Mouse (Mus musculus): Measurements from ENCODE around the gene Cdca5. TPM values are rescaled to one million over a fixed set of nuclear protein-coding genes. Genes with fewer than 3 reads are reported as not detected.

Gene Cdca5
- polyA plus RNA-seq, 1 experiment: 0.20 TPM

DNA sequence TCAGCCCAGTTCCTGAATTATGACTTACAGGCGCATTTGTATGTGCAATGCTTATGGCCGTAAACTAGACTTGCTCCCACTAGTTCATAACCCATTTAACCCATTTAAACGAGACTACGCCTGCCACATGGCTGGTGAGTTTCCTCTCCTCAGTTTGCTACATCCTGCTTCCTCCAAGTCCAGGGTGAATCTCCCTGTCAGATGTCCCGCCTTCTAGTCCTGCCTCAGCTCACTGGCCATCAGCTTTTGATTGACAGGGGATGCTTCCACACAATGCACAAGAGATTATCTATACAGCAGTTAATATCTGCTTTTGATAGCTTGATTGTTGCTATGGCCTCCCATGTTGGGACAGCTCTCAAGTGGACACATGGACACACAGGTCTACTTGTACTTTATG, 30.5 kb upstream of the Cdca5 start:
- Histone ChIP-seq H3K4me3 (replicated peaks; ENCODE audit: insufficient read depth, low read depth, low read length) (no peak overlapping the region), H3K27ac (ENCODE audit: insufficient read depth, low read length) (no peak overlapping the region), H3K27me3 (ENCODE audit: control insufficient read depth, insufficient read depth, low read length) (no peaks in the 10 kb centered on the region), H3K4me1 (ENCODE audit: control insufficient read depth, insufficient read depth, low read length) (peaks cover 4% of the 10 kb centered on the region)
- 78% methylated on average over 5 of the region's 5 CpGs for WGBS
- no peak for DNase-seq
- no peak for TF ChIP-seq POLR2A (IDR thresholded peaks at IDR 0.05; ENCODE audit: borderline replicate concordance, insufficient read depth, low read length)

DNA sequence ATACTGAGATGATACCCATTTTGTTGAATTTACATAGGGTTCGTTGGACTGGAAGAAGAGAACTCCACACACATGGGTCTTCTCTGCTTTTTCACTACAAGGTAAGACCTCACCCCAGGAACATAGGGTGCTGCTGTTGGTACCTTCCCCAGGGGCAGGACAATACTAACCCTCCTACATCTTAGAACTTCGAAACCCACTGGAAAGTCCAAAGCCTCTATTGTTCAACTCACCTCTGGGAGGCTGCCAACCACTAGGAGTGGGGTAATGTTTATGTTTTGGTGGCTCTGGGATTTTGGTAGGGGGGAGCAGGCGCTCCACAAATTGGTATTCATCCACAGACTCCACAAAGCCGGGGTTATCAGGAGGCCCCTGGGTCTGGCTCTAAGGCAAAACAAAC, 28.1 kb upstream of the Cdca5 start:
- TF ChIP-seq POLR2A (IDR thresholded peaks at IDR 0.05; ENCODE audit: borderline replicate concordance, insufficient read depth, low read length): no peak
- no peak for TF ChIP-seq CTCF (IDR thresholded peaks at IDR 0.05; ENCODE audit: borderline replicate concordance, insufficient read depth, low read depth, low read length)
- DNase-seq: peak; percentile 14 to 15
- no peaks in the 10 kb centered on the region for H3K27me3 ChIP-seq (ENCODE audit: control insufficient read depth, insufficient read depth, low read length)
- 34% methylated on average over 4 of the region's 4 CpGs for WGBS
- H3K4me3 ChIP-seq (replicated peaks; ENCODE audit: insufficient read depth, low read depth, low read length): no peak overlapping the region
- H3K27ac ChIP-seq (ENCODE audit: insufficient read depth, low read length): no peak overlapping the region
- peaks cover 7% of the 10 kb centered on the region; the same call in 1 of the 2 replicates for H3K4me1 ChIP-seq (ENCODE audit: control insufficient read depth, insufficient read depth, low read length)

DNA sequence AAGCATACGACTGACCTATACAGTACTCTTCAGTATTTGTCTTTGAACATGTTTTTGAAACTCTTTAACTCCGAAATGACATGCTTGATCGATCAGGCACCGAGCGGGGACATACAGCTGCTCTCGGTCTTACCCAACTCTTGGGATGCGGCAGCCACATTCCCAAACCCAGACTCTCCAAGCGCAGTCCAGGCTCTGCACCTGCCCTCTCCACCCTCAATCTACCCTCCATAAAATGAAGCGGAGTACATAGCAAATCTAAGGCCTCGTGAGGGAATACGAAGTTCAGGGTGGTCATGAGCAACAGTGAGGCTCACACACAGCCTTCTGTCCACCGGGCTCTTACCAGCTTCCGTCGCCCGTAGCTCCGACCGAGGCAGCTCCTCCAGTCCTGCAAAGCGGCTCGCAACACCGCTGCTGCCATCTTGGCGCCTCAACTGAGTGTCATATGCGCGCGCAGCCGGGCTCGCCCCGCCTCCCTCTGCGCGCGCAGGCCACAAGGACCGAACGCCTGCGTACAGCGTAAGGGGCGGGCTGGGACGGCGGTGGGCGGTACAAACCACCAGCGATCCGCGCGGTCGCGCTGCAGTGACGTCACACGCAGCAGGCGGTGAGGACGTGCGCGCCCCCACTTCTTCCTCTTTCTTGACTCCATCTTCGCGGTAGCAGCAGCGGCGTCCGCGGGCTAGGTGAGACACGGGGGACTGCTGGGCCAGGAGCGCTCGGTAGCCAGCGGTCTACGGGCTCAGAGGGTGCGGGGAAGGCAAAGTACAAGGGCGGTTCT, 27.3 kb upstream of the Cdca5 start, which contains the start of the genes Mrpl49 and Fau:
Gene Mrpl49, minus strand, starts transcription at position 473 of the 784 bp plus-strand sequence.
Gene Fau, plus strand, starts transcription at position 532 of the 784 bp plus-strand sequence.
- peak within 1 kb of the TSS; percentile 63 for H3K27ac ChIP-seq (ENCODE audit: insufficient read depth, low read length)
- peak; percentile 99 for TF ChIP-seq POLR2A (IDR thresholded peaks at IDR 0.05; ENCODE audit: borderline replicate concordance, insufficient read depth, low read length)
- no peak for TF ChIP-seq CTCF (IDR thresholded peaks at IDR 0.05; ENCODE audit: borderline replicate concordance, insufficient read depth, low read depth, low read length)
- under 1% methylated on average over 62 of the region's 63 CpGs for WGBS

DNA sequence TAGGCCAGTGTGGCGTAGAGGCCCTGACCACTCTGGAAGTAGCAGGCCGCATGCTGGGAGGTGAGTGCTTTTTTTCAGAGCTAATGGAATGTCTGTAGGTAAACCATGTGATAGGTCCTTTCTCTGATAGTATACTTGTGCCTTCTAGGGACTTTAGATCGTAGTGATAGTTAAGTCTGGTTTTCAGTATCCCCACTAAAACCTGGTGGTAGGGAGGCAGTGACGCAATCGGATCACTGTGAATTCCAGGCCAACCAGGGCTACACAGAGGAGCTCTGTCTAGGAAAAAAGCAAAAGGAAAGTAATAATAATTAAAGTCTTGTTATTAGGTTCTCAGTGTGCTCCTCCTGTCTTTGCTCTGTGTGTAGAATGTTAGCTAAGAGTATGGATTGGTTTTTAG, 26.3 kb upstream of the Cdca5 start:
- Histone ChIP-seq H3K27ac (ENCODE audit: insufficient read depth, low read length) (no peak overlapping the region), H3K4me1 (ENCODE audit: control insufficient read depth, insufficient read depth, low read length) (peaks cover 19% of the 10 kb centered on the region), H3K27me3 (ENCODE audit: control insufficient read depth, insufficient read depth, low read length) (no peaks in the 10 kb centered on the region), H3K4me3 (replicated peaks; ENCODE audit: insufficient read depth, low read depth, low read length) (peak overlapping the region; percentile 58)
- DNase-seq: no peak
- 22% methylated on average over 5 of the region's 5 CpGs for WGBS
- TF ChIP-seq POLR2A (IDR thresholded peaks at IDR 0.05; ENCODE audit: borderline replicate concordance, insufficient read depth, low read length) (no peak), CTCF (IDR thresholded peaks at IDR 0.05; ENCODE audit: borderline replicate concordance, insufficient read depth, low read depth, low read length) (no peak)

More for the DNA sequence above, 27.3 kb upstream of the Cdca5 start, which contains the start of the genes Mrpl49 and Fau:
- peak; percentile 98 to 99 for DNase-seq
- H3K27me3 ChIP-seq (ENCODE audit: control insufficient read depth, insufficient read depth, low read length): no peaks in the 10 kb centered on the region
- H3K4me1 ChIP-seq (ENCODE audit: control insufficient read depth, insufficient read depth, low read length): peaks cover 12% of the 10 kb centered on the region
- H3K4me3 ChIP-seq (replicated peaks; ENCODE audit: insufficient read depth, low read depth, low read length): peak within 1 kb of the TSS; percentile 90

DNA sequence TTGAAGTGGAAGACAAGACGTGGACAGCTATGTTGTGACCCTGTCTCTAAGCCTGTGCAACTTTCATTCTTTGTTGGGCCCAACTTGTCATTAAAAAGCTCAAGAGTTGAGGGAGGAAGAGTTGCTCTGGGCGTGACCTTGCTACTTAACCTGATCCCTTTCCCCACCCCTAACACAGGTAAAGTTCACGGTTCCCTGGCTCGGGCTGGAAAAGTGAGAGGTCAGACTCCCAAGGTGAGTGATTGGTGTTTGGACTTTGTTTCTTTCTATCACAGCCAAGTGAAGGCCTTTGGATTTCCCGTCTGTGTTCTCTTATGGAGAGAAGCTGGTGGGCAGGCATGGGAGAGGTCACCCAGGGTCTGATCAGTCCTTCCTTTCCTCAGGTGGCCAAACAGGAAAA, 25.8 kb upstream of the Cdca5 start:
- Histone ChIP-seq H3K4me3 (replicated peaks; ENCODE audit: insufficient read depth, low read depth, low read length) (peak overlapping the region; percentile 58), H3K27me3 (ENCODE audit: control insufficient read depth, insufficient read depth, low read length) (no peaks in the 10 kb centered on the region), H3K27ac (ENCODE audit: insufficient read depth, low read length) (no peak overlapping the region), H3K4me1 (ENCODE audit: control insufficient read depth, insufficient read depth, low read length) (peaks cover 19% of the 10 kb centered on the region)
- WGBS: 82% methylated on average over 5 of the region's 5 CpGs
- no peak for TF ChIP-seq POLR2A (IDR thresholded peaks at IDR 0.05; ENCODE audit: borderline replicate concordance, insufficient read depth, low read length)
- no peak for TF ChIP-seq CTCF (IDR thresholded peaks at IDR 0.05; ENCODE audit: borderline replicate concordance, insufficient read depth, low read depth, low read length)
- peak; percentile 6 to 9 for DNase-seq

DNA sequence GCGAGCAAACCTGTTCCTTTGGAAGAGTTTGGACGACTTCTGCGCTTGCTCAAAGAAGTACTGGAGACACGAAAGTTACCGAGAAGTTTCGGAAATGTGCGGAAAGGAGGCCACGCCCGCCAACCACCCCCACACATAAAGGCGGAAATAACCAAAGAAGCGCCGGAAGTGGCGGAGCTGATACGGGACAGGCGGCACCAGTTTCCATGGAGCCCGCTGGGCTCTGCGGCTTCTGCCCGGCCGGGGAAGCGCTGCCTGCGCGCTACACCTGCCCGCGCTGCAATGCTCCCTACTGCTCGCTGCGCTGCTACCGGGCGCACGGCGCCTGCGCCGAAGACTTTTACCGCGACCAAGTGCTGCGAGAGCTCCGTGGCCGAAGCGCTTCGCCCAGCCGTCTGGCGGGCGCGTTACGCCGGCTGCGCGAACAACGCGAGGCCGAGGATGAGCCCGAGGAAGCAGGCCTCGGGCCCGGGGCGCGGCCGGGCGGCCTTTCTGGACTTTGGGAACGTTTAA, 23.7 kb upstream of the Cdca5 start, which contains the start of gene Znhit2:
Gene Znhit2, plus strand, starts transcription at position 172 of the 513 bp plus-strand sequence.
- peak within 1 kb of the TSS; percentile 75 for H3K4me3 ChIP-seq (replicated peaks; ENCODE audit: insufficient read depth, low read depth, low read length)
- under 1% methylated on average over 58 of the region's 58 CpGs for WGBS
- peaks cover 19% of the 10 kb centered on the region for H3K4me1 ChIP-seq (ENCODE audit: control insufficient read depth, insufficient read depth, low read length)
- H3K27me3 ChIP-seq (ENCODE audit: control insufficient read depth, insufficient read depth, low read length): no peaks in the 10 kb centered on the region
- TF ChIP-seq CTCF (IDR thresholded peaks at IDR 0.05; ENCODE audit: borderline replicate concordance, insufficient read depth, low read depth, low read length) (no peak), POLR2A (IDR thresholded peaks at IDR 0.05; ENCODE audit: borderline replicate concordance, insufficient read depth, low read length) (peak; percentile 63)
- peak within 1 kb of the TSS; percentile 67 for H3K27ac ChIP-seq (ENCODE audit: insufficient read depth, low read length)
- peak; percentile 88 to 91 for DNase-seq

DNA sequence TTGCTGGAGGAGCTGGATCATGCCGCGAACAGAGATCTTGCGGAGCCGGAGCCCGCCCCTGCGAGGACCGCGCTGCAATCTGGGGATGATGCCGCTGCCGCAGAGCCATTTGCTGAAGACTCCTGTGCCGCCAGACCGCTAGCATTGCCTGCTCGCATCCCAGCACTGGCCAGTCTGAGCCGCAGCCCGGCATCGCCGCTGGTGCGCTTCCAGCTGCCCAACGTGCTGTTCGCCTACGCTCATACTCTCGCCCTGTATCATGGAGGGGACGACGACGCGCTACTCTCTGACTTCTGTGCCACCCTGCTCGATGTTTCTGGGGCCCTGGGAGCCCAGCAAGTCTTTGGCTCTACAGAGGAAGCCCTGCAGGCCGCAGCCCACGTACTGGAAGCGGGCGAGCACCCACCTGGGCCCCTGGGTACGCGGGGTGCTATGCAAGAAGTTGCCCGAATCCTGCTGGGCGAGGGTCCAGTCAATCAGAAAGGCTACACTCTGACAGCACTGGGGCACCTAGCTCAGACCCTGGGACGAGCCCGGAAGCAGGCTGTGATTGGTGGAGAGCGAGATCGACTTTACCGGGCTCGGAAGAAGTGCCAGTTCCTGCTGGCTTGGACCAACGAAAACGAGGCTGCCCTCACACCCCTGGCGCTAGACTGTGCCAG, 23.0 kb upstream of the Cdca5 start:
- DNase-seq: peak; percentile 38 to 45
- WGBS: under 1% methylated on average over 44 of the region's 44 CpGs
- Histone ChIP-seq H3K27me3 (ENCODE audit: control insufficient read depth, insufficient read depth, low read length) (no peaks in the 10 kb centered on the region), H3K27ac (ENCODE audit: insufficient read depth, low read length) (peak overlapping the region; percentile 67), H3K4me1 (ENCODE audit: control insufficient read depth, insufficient read depth, low read length) (peaks cover 25% of the 10 kb centered on the region), H3K4me3 (replicated peaks; ENCODE audit: insufficient read depth, low read depth, low read length) (peak overlapping the region; percentile 75)
- TF ChIP-seq POLR2A (IDR thresholded peaks at IDR 0.05; ENCODE audit: borderline replicate concordance, insufficient read depth, low read length) (no peak), CTCF (IDR thresholded peaks at IDR 0.05; ENCODE audit: borderline replicate concordance, insufficient read depth, low read depth, low read length) (no peak)
